Mouse (Mus musculus) layer of hippocampus, adult 9-11 months (tissue): ENCODE measurements at regions not wholly inside any gene's neighbourhood (a gene's known extent, or its start where the extent isn't known, plus 50 kb on each side); places are given as distances from the start of the nearest gene placed in this dataset.

ENCODE experiments used
- DNase-seq: peaks from one replicate; pipeline ENCODE4 v3.0.0; 2022

DNA sequence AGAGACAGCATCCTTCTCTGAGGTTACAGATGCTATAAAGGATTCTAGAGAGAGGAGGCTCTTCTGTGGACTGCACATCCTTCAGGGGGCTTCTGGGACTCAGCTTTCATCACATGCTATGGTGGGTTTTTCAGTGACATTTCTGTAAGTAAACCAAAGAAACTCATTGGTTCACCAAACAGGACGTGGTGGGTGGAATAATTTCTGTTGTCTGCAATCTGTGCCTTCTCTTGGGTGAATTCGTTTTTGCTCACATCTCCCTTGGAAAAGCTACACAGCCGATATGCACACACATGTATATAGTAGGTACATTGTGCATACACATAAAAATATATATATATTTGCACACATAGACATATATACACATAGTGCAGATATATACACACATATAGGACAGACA is 110.2 kb downstream of the Chst1 start:
- DNase-seq: no peak

- no peak for DNase-seq
Measured at GRCm38 (mm10) chr2:92711122-92711777, 111.7 kb downstream of the Chst1 start.

GRCm38 (mm10) chr2:92712266-92713144 is 113.0 kb downstream of the Chst1 start:
- no peak for DNase-seq

DNA sequence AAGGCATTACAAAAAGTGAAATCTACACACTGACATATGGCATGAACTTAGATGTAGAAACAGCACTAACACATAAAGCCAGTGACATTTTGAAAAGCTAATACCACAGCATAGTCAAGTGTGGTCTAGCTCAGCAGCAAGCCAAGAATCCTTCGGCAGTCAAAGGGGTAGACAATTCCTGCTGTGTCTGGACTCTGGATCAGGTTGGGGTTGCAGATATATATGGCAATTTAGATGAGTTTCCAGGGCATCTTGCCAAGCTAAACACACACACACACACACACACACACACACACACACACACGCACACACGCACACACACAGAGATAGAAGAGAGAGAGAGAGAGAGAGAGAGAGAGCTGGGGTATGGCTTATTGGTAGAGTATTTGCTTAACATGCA is 118.2 kb downstream of the Chst1 start:
- DNase-seq: no peak

GRCm38 (mm10) chr2:92721951-92722350 is 122.4 kb downstream of the Chst1 start:
- no peak for DNase-seq

- DNase-seq: no peak
Measured at GRCm38 (mm10) chr2:92723618-92724263, 124.2 kb downstream of the Chst1 start.

DNA sequence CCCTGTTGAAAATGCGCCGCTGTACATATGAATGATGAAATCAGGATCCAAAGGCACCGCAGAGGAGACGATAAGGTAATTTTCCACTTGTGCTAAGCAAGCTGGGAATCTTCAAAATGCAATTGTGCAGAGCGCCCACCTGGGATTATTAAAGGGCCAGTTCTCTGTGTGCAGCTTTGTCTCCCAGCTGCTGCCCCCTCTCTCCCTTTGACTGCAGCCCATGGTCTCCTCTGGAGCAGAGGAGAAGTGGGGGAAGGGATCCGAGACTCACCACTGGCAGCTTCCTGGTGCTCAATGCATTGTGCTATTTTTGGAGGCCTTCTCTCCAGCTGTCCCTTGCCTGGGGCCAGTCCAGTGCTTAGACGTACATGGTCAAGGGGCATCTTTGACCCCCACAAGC is 127.1 kb downstream of the Chst1 start:
- no peak for DNase-seq

GRCm38 (mm10) chr2:92727241-92727640 is 127.7 kb downstream of the Chst1 start:
- DNase-seq: no peak

GRCm38 (mm10) chr2:92728388-92728787 is 128.9 kb downstream of the Chst1 start:
- no peak for DNase-seq

- DNase-seq: no peak
Measured at GRCm38 (mm10) chr2:92730371-92730770, 130.9 kb downstream of the Chst1 start.

- DNase-seq: no peak
Measured at GRCm38 (mm10) chr2:92733403-92733802, 133.9 kb downstream of the Chst1 start.

DNA sequence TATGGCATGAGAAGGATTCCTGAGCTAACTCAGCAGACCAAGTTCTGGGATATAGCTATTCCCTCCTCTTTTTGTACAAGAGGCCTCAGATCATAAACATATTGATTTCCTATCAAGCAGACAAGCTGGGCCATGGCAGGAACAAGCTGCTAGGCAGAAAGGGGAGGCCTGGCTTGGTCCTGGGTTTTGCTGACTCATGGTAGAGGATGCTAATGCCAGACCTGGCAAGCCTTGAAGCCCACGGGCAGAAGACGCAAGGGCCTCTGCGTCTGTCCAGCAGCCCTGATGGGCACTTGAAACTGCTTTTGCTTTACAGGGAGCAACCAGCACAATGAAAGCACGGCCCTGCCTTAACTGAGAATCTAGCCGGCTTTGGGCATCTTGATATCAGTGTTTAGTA is 136.3 kb downstream of the Chst1 start:
- DNase-seq: no peak

DNA sequence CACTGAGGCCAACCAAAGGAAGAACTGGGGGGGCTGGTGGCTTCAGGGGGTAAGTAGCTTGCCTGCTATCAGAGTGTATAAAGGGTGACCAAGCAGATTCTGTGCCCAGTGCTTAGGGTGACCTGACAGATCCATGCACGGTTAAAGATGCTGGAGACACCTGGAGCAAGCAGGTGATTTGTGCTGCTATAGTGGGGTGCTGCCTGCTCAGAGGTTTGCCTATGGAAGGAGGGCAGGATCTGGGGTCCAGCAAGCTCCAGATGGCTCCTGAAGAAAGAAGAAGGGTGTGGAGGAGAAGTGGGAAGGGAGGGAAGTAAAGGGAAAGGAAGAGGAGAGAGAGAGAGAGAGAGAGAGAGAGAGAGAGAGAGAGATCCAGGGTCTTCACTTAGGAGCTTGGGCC is 137.8 kb downstream of the Chst1 start:
- DNase-seq: no peak

GRCm38 (mm10) chr2:92739576-92739975 is 140.1 kb downstream of the Chst1 start:
- DNase-seq: no peak

DNA sequence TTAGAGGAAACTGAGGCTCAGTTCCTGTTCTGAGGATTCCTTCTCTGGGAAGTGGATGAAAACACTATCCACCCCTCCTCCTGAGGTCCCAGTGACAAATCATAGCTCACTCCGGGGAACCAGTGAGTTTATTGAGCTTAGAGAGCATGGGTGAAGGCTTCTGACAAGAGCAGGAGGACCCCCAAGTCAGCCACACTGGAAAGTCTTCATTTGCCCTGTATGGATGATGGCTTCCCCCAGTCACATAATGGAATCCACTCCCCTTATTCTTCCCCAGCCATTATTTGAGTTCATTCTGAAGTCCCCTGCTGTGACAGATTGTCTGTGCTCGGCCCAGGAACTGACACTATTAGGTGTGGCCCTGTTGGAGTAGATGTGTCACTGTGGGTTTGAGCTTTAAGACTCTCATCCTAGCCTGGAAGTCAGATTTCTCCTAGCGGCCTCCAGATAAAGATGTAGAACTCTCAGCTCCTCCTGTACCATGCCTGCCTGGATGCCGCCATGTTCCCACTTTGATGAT is 141.3 kb downstream of the Chst1 start:
- DNase-seq: no peak

DNA sequence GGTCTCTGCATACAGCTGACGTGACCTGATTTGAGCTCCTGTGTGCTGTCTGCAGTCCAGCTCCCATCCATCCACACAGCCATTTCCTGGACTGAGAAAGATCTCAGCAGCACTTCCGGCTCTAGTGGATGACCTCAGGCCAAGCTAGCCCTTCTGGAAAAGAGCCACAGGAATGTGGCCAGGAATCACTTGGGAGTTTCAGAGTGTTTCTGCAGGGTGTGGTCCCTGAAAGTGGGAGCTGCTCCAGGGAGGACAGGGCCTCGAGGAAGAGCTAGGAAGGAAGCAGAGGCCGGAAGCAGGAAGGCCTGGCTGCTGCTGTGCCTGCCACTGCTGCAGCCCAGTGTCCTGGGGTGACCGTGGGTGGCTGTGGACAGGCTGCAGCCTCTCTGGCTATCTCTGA is 142.5 kb downstream of the Chst1 start:
- DNase-seq: no peak

GRCm38 (mm10) chr2:92742671-92743070 is 143.2 kb downstream of the Chst1 start:
- no peak for DNase-seq

DNA sequence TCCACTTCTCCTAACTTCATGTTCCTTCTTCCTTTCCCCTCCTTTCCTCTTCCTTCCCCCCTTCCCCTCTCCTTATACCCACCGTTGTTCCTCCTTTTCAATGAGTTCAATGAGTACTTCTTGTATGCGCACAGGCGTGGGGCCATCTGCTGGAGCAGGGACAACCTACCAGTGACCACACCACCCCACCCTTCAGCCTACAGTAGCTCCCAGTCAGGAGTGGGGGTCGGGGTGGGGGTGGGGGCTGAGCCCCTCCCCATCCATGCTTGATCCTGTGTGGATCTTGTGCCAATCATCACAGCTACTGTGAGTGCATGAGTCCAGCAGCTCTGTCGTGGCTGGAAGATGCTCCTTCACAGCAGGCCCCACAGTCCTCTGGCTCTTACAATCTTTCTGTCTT is 143.6 kb downstream of the Chst1 start:
- no peak for DNase-seq

DNA sequence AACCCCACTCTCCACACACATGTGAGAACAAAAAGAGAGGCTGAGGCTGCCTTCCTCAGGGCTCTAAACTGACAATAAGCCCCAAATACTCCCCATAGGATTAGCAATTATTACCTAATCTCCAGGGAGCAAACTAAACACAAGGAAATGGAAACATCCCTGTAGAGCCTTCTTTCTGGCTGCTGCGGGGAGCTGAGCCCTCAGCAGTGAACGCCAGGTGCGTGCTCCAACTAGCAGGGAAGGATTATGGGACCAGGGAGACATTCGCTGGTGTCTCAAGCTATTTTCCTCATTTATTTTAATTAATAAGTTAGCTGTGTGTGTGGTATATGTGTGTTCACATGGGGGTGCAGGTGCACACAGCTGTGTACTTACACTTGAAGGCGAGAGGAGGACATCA is 144.4 kb downstream of the Chst1 start:
- DNase-seq: no peak

GRCm38 (mm10) chr2:92747406-92747805 is 147.9 kb downstream of the Chst1 start:
- no peak for DNase-seq

DNA sequence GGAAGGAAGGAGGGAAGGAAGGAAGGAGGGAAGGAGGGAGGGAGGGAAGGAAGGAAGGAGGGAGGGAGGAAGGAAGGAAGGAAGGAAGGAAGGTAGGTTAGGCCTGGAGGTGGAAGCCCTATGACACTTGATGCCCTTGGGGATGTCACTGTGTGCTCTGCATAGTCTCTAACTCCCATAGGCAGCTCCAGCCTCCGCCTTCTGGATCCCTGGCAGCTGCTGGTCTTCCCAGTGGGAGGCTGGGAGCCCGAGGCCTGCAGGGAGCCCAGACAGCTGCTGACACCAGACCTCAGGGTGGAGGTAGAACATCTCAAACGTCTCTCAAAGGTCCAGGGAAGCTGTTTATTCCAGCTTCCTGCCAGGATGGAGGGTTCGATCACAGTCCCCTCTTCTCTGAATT is 150.6 kb downstream of the Chst1 start:
- DNase-seq: no peak

GRCm38 (mm10) chr2:92750672-92751071 is 151.2 kb downstream of the Chst1 start:
- DNase-seq: no peak

GRCm38 (mm10) chr2:92751256-92751655 is 151.7 kb downstream of the Chst1 start:
- no peak for DNase-seq

GRCm38 (mm10) chr2:92752156-92752555 is 152.6 kb downstream of the Chst1 start:
- no peak for DNase-seq
